Mouse (Mus musculus): ENCODE measurements around the gene Zfp750.
A peak's percentile ranks its signal among the peaks of the same experiment; 100 is the strongest.

Gene Zfp750

DNA sequence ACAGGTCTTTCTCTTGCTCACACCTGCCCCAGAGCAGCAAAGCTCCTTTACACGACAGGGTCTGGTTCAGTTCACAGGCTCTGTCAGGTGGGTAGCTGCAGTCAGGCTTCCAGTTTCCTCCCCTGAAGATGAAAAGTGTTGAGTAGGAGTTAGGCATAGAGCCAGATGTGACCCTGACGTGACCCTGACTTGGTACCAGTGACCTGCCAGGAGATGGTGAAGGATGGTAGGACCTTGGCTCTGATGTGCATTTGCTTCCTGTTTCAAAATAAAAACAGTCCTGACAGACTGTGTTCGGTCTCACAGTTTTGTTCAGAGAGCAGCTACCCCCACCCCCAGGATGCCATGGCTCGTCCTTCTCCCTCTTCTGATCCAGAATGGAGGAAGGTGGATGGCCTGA lies 23.3 kb upstream of the Zfp750 start:
- no peak for DNase-seq (ENCODE audit: low spot score in 2 of 2)

DNA sequence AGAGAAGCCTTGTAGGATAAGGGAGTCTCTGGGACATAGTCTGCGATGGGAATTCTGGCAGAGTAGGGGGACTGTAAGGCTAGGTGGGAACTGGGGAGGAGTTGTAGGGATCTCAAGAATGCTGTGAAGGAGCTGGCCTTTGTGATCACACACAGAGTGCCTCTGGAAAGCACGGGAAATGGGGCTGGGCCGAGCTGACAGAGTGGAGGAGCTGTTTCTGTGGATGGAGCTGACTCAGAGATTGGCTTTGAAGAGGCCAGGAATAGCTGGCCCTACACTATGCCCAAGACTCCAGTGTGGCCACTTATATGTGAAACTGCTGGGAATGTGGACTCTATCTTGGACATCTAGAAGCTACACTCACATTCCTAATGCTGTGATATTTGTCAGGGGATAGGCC lies 17.4 kb upstream of the Zfp750 start:
- no peak for DNase-seq (ENCODE audit: low spot score in 2 of 2)

DNA sequence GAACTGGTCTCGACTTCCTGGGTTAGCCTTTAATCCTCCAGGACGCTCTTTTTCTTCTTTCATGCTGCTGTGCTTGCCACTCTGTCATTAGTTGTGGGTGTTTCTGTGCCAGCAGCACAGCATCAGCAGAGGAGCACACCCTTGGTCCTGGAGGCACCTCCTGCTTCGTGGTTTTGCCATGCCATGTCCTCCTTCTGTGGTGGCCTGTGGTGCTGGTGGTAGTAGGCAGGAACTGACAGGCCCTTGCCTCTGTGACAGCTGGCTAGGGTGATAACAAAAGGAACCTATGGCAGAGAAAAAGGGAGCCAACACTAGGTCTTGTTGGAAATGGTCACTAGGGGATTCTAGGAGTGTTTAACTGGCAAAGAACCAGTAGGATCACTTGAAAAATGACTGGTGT lies 10.6 kb upstream of the Zfp750 start:
- no peak for DNase-seq (ENCODE audit: low spot score in 2 of 2)

DNA sequence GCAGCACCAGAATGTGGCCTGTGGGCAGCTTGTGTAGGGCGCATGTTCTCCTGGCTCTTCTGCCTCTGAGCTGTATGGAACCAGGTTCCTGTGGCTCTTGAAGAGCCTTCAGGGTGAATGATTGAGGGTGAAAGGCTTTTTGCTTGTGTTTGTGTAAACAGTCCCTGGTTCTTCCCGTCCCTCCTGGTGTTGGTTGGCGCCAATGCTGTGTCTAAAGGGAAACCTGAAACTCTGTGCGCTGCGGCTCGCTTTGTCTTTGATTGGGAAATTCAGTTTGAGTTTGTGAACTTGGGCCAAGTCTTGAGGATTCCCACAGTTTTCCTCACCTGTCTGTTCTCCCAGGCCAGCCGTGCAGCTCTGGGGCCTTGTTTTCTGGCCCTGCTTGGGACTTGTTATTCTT lies 5.1 kb upstream of the Zfp750 start:
- no peak for DNase-seq (ENCODE audit: low spot score in 2 of 2)

DNA sequence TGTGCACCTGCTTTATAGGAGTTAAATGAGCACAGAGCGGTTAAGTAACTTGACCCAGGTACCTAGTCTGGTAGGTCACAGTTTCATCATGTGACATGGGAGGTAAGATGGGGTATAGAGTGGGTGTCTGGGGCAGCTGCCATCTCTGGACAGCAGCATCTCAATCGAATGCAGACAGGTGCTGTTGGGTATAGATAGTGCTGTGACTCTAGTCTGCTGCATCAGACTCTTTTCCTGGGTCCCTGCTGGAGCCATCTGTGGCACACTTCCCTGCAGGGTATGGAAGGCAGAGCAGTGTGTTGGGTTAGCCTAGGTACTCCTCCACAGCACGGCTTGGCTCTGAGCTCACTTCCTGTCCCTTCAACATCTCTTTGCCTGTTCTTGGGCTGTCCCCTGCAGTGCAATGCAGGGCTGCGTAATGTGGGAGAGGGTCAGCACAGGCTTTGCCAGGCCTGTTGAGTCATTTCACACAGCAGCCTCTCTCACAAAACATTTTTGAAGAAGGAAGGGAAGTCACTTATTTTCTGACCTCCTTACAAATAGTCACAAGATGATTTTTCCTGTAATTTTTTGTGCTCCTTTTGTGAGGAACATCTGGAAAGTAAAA lies 3.1 kb upstream of the Zfp750 start:
- DNase-seq (ENCODE audit: low spot score in 2 of 2) = no peak

DNA sequence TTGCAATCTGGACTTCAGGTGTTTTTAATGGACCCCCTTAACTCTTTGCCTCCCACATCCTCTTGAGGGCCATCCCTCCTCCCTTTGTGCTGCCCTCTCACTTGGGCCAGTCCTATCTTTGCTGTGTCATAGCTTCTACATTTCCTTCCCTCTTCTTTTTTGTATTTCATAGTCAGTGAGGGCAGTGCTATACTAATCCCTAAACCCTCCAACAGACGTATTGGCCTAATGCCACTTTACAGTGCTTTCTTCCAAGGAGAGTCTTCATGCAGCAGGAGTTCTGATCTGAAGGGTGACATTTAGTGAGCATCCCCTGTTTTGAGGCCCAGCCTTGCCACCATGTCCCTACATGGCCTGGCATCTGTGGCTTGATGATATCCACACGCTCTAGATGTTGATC lies 1.6 kb upstream of the Zfp750 start:
- no peak for DNase-seq (ENCODE audit: low spot score in 2 of 2)

DNA sequence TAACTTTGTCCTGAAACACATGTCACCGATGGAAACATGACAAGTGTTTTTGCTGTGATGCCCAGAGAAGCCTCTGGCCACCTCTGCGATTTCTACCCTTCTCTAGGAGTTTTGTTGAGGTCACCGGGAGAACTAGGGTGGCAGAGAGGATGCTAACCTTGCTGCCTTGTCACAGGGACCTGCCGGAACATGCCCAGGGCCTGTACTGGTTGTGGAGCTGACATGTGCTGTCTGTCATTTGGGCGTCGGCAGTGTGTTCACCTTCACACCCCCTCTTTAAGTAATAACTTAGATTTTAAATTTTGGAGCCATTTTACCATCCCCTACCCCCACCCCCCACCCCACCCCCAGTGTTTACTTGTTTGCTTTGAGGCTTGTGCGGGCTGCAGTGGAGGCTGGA lies 570 bp upstream of the Zfp750 start:
- no peak for DNase-seq (ENCODE audit: low spot score in 2 of 2)

DNA sequence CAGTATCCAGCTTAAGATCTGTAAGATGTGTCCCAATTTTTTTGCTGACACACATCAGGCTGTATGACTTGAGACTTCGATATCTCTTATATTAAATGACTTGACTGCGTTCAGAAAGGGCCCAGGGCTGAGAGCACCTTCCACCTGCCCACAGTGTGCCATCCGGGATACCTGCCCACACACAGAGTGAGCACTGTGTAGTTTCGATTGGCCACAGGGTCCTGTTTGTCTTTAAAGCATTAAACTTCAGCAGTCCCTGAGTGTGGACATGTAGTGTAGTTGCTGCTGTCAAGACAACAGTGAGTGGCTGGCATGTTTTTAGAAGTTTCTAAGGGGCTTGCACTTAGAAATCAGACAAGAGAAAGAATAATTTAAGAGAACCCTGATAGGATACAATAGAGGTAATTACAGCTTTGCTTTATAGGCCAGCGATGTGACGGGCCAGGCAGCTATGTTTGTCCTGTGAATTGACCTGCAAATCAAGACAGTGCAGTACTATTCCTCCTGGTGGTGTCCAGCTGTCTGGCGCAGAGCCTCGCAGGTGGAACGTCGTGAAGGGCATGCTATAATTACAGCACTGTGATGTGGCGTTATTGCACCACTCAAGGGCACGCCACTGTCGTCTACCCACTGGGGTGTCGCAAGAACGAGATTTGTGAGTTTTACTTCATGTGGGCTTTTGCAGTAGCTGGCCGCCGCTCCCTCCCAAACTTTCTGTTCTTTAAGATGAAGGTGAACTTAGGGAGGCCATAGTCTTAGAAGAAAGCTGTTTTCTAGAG lies 1.3 kb downstream of the Zfp750 start:
- no peak for DNase-seq (ENCODE audit: low spot score in 2 of 2)

DNA sequence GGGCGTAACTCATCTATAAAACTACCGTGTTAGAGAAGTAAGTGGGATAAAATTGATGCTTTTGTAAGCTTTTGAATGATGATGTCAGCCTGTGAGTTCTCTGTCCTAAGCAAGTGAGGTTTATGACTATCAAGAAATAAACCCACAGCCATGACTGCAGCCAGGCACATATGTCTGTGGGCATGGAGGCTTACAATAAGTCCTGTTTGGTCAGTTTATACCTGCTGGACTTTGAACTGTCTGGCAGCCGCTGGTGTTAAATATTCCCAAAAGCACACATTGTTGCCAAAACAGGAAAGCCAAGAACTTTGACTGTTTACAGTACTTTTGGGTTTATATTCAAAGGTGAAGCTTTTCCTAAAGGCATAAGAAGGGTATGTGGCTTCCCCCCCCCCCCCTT lies 2.2 kb downstream of the Zfp750 start:
- no peak for DNase-seq (ENCODE audit: low spot score in 2 of 2)

DNA sequence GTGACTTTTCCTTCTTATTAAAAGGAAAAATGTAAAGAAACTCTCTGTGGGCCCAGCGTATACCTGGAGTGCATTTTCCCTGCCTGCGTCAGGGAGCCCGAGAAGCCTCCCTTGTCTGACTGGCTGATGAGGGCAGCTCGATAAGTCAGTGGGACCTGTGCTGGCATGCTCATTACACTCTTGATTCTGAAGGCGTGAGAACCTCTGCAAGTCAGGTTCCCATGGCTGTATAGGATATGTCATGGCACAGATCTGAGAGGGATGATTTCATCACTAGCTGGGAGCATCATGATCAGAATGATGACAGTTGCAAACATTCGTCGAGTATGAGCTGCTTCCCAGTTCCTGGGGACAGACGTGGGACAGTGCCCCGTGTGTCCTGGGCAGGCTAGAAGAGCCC lies 3.1 kb downstream of the Zfp750 start:
- DNase-seq (ENCODE audit: low spot score in 2 of 2) = no peak

DNA sequence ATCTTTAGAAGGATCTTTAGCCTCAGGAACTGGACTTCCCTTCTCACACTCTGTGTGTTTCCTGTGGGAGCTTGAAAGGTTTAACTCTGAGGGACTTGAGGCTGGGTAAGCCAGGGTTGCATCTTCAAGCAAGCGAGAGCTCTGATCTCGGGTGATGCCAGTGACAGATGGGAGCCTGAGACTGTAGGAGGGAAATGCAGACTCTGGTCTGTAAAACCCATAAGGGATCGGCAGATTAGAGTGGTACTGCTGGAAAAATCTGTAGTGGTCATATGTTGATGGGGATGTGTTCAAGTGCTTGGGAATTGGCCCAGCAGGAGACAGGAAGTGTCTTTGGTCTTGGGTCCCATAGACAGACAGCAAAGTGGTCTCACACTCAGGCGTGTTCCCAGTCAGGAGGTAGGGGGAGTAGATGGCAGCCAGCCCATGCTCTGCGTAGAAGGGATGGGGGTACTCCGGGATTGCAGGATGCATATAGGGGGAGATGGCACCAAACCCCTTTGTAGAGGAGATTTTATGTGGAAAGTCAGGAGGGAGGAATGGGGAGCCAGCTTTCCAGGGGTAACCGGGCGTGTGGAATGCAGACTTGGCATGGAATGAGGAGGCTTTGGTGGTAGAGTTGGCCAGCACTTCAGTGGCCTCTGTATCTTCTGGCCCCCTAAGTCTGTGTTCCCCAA lies 6.1 kb downstream of the Zfp750 start:
- no peak for DNase-seq (ENCODE audit: low spot score in 2 of 2)

DNA sequence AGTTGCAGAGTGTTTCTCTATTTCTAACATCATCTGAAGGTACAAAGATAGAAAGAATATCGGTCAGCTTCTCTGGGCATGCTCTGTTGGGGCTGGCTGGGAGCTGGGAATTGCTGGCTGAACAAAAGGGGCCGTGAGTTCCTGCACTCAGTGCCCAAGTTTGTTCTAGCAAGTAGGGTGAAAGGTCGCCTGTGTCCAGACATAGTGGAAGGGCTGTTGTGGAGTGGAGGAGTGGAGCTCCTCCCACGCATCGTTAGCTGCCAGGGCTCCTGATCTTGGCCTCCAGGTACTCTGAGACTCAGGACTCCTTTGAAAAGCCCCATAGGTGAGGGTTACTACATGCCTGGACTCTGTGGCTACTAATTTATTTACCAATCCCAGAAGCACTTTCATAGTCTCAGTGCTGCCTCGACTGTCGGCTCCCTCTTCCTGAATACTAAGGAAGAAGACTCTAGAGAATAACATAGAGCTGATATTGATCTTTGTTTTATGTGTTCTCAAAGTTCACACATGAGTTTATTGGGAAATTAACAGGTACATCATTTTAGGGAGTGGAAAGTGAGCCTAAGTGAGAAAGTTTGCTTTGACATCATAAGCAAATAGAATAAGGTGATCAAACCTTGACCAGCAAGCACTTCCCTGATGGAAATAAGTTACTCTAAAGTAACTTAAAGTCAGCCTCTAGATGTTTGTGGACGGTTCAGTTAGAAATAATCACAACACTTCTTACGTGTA lies 8.5 kb downstream of the Zfp750 start:
- no peak for DNase-seq (ENCODE audit: low spot score in 2 of 2)

DNA sequence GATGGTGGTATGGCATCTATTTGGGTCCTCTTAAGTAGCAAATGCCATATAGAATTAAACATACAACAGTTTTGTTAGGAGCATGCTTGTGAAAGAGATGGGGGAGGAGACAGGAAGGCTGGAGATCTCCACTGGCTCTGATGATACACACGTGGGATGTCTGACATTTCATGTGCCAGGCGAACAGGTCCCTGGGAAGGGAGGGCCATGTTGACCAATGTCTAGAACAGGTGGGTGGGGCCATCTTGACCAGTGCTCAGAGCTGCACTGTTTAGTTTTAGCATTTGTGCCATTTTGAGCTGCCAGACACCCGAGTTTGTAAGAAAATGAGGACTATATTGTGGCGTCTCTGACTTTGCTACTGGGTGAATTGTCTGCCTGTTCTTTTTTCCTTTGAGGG lies 10.7 kb downstream of the Zfp750 start:
- no peak for DNase-seq (ENCODE audit: low spot score in 2 of 2)

DNA sequence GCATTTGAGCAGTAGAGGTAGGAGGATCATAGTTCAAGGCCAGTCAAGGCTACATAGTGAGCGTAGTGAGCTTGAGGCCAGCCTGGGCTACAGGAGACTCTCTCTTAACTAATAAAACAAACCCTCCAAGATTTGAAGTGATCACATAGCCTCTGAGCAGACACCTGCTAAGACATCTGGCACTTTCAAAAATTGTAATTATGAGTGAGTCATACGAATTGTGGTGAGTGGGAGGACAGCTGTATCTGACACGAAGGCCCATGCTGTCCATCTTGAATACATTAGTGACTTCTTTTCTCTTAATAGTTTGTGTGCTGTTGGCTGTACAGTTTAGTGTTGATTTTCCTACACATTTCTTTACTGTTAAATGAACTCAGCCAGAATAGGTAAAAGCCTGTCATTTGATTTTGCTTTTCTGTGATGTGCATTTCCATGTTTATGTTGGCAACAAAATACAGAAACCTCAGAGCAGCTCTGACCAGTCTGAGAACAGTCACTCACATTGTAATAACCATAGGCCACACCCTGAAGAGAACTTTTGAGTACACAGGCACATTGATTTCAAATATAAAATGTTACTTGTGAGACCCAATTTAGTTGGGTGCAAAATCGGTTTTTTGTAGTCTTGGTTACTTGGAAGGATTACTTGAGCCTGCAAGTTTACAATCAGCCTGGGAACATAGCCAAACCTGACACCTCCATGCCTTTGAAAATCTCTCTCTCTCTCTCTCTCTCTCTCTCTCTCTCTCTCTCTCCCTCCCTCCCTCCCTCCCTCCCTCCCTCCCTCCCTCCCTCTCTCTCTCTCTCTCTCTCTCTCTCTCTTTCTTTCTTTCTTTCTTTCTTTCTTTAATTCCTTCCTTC lies 16.9 kb downstream of the Zfp750 start:
- no peak for DNase-seq (ENCODE audit: low spot score in 2 of 2)

DNA sequence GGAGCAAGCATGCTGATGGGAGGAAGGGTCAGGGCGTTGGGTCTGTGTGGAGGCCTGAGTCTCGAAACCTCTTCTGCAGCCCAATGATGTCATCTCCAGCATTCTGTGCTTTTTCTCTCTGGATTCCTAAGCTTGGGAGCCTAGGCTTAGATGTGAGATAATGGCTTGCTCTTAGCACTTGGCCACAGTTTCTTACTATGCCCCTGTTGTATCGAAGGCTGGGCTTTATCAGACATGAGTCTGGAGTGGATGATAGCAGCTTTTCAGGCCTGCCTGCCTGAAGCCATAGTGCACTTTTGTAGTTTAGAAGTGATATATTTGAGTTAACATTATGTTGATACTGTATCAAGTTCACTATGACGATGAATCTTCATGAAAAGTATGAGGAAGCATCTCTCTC lies 17.6 kb downstream of the Zfp750 start:
- no peak for DNase-seq (ENCODE audit: low spot score in 2 of 2)

DNA sequence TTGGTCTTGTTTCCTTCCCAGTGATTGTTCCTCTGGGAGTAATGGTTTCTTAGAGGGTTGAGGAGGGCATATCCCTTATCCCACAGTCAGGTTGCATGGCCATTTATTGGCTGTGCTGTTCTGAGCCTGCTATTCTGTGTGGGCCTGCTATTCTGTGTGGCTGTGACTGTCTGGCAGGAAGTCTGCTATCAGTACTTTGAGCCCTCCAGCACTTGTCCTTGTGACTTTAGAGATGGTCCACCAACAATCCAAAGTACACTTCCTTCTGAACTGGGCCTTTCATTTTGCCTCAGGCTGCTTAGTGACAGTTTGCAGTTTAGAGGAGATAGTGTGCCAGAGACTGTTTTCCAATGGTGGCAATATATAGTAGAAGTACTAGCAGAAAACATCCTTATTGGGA lies 18.5 kb downstream of the Zfp750 start:
- DNase-seq (ENCODE audit: low spot score in 2 of 2) = no peak

DNA sequence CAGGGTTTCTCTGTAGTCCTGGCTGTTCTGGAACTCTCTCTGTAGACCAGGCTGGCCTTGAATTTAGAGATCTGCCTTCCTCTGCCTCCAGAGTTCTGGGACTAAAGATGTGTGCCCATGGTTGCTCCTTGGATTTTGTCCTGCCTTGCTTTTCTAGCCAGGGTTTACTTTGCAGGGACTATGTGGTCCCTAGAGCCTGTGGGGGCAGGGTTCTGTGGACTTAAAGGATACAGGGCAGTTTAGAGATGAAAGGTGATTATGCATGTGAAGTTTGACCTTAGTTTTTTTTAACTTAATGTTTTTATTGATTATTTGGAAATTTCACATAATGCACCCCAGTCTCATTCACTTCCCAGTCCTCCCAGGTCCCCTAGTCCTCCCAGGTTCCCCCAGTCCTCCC lies 28.5 kb downstream of the Zfp750 start:
- DNase-seq (ENCODE audit: low spot score in 2 of 2) = no peak

DNA sequence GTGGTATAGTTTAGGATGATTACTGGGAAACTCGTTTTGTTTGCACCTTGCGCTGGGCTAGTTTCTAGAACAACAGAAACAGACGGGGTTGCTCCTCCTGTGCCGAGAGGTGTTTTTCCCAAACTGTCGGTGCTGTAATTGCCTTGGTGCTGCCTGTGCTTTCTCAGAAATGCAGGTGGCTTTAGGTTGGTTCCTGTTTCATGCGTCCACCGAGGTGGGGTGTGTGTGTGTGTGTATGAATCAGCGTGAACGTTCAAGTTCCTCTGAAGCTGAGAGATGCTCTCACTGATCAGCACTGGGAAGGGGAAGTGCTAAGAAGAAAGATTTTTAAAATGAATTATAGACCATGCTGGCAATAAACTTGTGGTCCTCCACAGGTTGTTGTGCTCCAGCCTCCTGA lies 33.3 kb downstream of the Zfp750 start:
- DNase-seq (ENCODE audit: low spot score in 2 of 2) = peak; percentile 57 to 60

DNA sequence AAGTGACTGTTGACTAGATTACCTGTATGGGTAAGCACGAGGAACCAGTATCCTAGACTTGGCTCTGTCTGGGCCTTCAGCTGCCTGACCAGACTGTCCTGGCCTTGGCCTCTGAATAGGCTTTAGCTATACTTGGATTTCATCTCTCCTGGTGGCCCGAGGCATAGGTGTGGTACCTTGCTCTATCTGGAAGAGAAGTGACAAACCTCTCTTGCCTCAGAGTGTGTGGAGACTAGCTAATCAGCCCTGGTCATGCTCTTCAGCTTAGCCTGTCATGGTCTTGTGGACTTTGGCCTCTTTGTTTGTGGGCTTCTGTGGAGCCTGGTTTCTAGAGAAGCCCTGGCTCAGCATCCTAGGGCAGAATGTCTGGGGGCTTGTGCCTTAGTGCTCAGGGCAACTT lies 38.0 kb downstream of the Zfp750 start:
- no peak for DNase-seq (ENCODE audit: low spot score in 2 of 2)

DNA sequence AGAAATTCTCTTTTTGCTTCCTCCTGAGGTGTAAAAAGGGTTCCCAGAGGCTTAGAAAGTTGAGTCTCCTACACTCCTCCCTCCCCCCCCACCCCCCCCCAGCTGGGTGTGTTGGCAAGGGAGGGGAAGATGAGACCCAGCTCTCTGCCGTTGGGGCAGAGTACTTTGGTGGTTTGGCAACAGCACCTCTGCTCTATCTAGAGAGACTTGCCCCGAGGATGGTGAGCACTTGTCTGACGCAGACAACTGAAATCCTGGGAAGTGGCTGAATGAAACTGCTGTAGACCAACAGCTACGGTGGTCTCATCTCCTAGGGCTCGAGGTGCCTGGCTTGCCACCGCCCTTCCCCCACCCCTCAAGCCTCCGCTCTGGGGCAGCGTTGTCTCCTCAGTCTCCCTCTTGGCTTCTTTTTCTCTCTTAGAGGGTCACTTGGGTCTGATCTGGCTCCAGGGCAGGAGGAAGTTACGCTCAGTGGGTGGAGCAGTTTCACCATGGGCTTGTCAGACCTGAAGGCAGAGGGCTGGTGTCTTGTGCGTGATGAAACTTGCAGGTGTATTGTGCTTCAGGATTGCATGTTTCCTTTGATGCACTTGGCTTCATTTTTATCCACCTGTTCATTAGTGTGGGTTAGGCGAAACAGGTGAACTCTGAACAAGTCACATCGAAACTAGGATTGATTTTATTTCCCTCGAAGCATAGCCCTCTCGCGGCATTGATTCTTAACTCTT lies 39.5 kb downstream of the Zfp750 start:
- no peak for DNase-seq (ENCODE audit: low spot score in 2 of 2)
